Mouse (Mus musculus): ENCODE data around the gene Otx2. TPM values are rescaled to one million over a fixed set of nuclear protein-coding genes. Genes with fewer than 3 reads are reported as not detected.

Otx2 gene
- polyA plus RNA-seq, 1 experiment from 2014 or later = 9.7 TPM

DNA sequence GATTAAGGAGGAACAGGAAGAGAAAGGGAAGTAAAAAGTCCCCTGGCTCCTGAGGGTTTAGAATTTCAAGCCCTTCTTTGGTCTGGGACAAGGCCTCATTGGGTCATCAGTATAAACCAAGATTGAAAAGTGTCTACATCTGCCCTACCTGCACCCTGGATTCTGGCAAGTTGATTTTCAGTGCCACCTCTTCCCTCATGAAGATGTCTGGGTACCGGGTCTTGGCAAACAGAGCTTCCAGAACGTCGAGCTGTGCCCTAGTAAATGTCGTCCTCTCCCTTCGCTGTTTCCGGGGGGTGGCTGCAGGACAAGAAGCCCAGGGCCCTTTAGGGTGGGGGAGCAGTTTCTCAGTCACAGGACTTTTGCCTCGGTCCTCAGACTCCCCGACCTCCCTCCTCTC, 12.5 kb downstream of the Otx2 start:
- WGBS = 20% methylated on average over 8 of the region's 8 CpGs
- Histone ChIP-seq H3K4me3 (replicated peaks) (no peak overlapping the region), H3K36me3 (no peaks in the 10 kb centered on the region), H3K9ac (no peak overlapping the region), H3K4me1 (peaks cover 18% of the 10 kb centered on the region; the same call in 1 of the 2 replicates), H3K27me3 (peaks cover 91% of the 10 kb centered on the region), H3K9me3 (replicated peaks) (no peaks in the 10 kb centered on the region), H3K4me2 (replicated peaks) (no peak overlapping the region), H3K27ac (replicated peaks) (no peak overlapping the region)
- no peak for ATAC-seq (ENCODE audit: insufficient number of reproducible peaks, low FRiP score, low TSS enrichment, low read depth)

DNA sequence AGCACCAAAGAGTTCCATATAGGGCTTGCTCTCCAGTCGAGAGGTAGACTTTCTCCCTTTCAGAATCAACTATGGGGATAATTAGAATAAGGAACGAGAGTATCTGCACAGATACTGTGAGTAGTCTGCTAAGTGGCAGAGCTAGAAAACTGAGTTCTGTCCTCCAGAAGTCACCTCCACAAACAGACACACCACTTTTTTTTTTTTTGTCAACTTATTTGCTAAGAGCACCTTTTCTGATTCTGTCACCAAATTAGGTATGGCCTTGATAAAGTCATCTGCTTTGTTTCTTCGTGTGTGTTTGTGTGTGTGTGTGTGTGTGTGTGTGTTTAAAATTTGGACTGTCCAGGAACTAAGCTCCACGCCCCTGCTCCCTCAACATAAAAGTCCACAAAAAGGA, 13.0 kb downstream of the Otx2 start:
- 79% methylated on average over 4 of the region's 4 CpGs for WGBS
- no peak for ATAC-seq (ENCODE audit: insufficient number of reproducible peaks, low FRiP score, low TSS enrichment, low read depth)
- H3K27me3 ChIP-seq = peaks cover 91% of the 10 kb centered on the region

DNA sequence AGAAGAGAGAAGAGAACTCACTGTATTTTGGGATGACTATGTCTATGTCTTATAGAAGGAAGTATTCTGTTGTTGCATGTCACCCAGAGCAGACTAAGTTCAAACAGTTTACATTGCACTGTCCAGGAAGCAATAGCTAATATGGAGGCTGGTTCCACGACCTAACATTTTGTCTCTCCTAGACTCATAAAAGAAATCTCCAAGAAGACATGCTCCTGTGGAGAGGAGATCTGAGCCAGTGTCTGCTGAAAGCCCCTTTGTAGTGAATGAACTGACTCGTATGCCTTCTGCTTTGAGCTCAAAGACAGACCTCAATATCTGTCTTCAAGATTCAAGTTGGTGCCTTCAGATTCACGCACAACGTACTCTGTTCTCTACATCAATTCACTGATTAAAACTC, 14.0 kb downstream of the Otx2 start:
- H3K9me3 ChIP-seq (replicated peaks) = no peaks in the 10 kb centered on the region
- no peaks in the 10 kb centered on the region for H3K36me3 ChIP-seq
- H3K4me3 ChIP-seq (replicated peaks) = no peak overlapping the region
- no peak overlapping the region for H3K27ac ChIP-seq (replicated peaks)
- peaks cover 10% of the 10 kb centered on the region for H3K4me1 ChIP-seq
- no peak for ATAC-seq (ENCODE audit: insufficient number of reproducible peaks, low FRiP score, low TSS enrichment, low read depth)
- no peak overlapping the region for H3K9ac ChIP-seq
- no peak overlapping the region for H3K4me2 ChIP-seq (replicated peaks)
- peaks cover 91% of the 10 kb centered on the region for H3K27me3 ChIP-seq
- WGBS = 70% methylated on average over 4 of the region's 4 CpGs

More for the DNA sequence above, 13.0 kb downstream of the Otx2 start:
- Histone ChIP-seq H3K36me3 (no peaks in the 10 kb centered on the region), H3K4me1 (peaks cover 12% of the 10 kb centered on the region; the same call in 1 of the 2 replicates), H3K9me3 (replicated peaks) (no peaks in the 10 kb centered on the region), H3K9ac (no peak overlapping the region), H3K27ac (replicated peaks) (no peak overlapping the region), H3K4me2 (replicated peaks) (no peak overlapping the region), H3K4me3 (replicated peaks) (no peak overlapping the region)

DNA sequence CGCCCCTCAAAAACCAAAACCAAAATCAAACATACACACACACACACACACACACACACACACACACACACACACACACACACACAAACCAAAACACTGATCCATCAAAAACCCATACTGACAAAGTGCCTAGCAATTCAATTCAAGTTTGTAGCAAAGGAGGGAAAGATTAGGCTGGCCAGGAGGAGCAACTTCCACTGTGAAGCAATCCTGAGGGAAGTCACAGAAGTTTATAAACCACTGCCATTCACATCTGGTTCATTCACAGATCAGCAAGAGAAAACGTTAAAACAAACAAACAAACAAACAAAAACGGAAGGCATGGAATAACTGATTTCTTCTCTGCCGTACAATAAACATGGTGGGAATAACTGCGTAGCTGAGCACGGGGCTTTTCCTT, 16.4 kb downstream of the Otx2 start:
- H3K4me3 ChIP-seq (replicated peaks) = no peak overlapping the region
- no peak overlapping the region for H3K4me2 ChIP-seq (replicated peaks)
- peaks cover 8% of the 10 kb centered on the region for H3K4me1 ChIP-seq
- H3K9ac ChIP-seq = no peak overlapping the region
- ATAC-seq (ENCODE audit: insufficient number of reproducible peaks, low FRiP score, low TSS enrichment, low read depth) = no peak
- no peak overlapping the region for H3K27ac ChIP-seq (replicated peaks)
- no peaks in the 10 kb centered on the region for H3K36me3 ChIP-seq
- H3K27me3 ChIP-seq = peaks cover 98% of the 10 kb centered on the region
- 75% methylated on average over 6 of the region's 6 CpGs for WGBS
- no peaks in the 10 kb centered on the region for H3K9me3 ChIP-seq (replicated peaks)

DNA sequence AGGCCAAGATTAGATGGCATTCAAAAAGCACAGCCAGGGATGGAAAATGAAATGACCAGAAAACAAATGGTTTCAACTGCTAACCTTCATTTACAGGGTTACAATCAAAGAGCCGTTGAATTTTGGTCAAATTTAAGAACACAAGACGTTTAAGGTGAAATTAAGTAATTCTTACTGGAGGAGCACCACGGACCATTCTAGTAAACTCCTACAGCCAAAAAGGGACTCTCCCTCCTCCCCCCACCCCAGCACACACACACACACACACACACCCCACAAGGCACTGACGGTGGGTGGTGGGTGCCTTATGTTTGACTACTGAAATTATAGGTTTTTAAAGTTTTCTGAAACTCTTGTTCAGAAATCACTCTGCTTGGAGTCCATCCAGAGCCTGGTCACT, 16.9 kb downstream of the Otx2 start:
- H3K27ac ChIP-seq (replicated peaks) = no peak overlapping the region
- 57% methylated on average over 4 of the region's 4 CpGs for WGBS
- no peaks in the 10 kb centered on the region for H3K9me3 ChIP-seq (replicated peaks)
- H3K4me1 ChIP-seq = peaks cover 6% of the 10 kb centered on the region; the same call in 1 of the 2 replicates
- peaks cover 98% of the 10 kb centered on the region for H3K27me3 ChIP-seq
- H3K4me3 ChIP-seq (replicated peaks) = no peak overlapping the region
- no peaks in the 10 kb centered on the region for H3K36me3 ChIP-seq
- no peak for ATAC-seq (ENCODE audit: insufficient number of reproducible peaks, low FRiP score, low TSS enrichment, low read depth)
- no peak overlapping the region for H3K4me2 ChIP-seq (replicated peaks)
- no peak overlapping the region for H3K9ac ChIP-seq

DNA sequence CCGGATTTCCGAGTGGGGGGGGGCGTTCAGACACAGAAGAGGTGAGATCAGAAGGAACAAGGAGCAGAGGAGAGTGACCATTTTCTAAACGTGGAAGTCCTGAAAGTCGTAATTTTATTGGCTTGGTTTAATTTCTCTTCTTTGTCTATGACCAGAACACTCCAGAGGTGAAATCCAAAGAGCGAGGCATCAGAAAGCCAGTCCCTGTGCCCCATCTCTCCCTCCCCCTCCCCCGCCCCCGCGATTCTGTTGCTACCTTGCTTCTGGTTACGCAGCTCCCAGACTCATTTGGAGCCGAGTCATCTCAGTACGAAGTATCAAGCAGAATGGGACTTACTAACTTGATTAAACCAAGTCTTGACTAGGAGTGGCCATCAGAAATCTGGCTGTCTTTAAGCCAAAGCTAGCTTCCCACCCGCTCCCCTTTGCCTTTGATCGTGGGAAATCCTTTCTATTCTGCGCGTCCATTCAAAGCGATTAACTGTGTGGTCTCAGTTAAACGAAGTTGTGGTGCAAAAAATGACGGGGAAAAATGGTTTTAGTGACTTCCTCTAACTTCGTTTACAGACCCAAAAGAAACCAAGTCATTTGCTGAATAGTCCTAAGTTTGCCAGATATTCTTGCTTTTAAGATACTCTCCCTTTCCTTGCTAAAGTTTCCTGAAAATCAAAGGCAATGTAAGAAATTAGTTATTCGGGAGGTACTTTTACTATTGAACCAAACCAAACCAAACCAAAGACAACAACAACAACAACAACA, 17.6 kb downstream of the Otx2 start:
- 8% methylated on average over 21 of the region's 21 CpGs for WGBS
- H3K9ac ChIP-seq = no peak overlapping the region
- no peaks in the 10 kb centered on the region for H3K9me3 ChIP-seq (replicated peaks)
- peaks cover 98% of the 10 kb centered on the region for H3K27me3 ChIP-seq
- H3K4me2 ChIP-seq (replicated peaks) = 0 out of 2 replicates have a peak overlapping the region, but pooled peaks have one; percentile 6
- no peaks in the 10 kb centered on the region for H3K36me3 ChIP-seq
- no peak overlapping the region for H3K27ac ChIP-seq (replicated peaks)
- ATAC-seq (ENCODE audit: insufficient number of reproducible peaks, low FRiP score, low TSS enrichment, low read depth) = no peak
- H3K4me1 ChIP-seq = peaks cover 6% of the 10 kb centered on the region; the same call in 1 of the 2 replicates
- no peak overlapping the region for H3K4me3 ChIP-seq (replicated peaks)

DNA sequence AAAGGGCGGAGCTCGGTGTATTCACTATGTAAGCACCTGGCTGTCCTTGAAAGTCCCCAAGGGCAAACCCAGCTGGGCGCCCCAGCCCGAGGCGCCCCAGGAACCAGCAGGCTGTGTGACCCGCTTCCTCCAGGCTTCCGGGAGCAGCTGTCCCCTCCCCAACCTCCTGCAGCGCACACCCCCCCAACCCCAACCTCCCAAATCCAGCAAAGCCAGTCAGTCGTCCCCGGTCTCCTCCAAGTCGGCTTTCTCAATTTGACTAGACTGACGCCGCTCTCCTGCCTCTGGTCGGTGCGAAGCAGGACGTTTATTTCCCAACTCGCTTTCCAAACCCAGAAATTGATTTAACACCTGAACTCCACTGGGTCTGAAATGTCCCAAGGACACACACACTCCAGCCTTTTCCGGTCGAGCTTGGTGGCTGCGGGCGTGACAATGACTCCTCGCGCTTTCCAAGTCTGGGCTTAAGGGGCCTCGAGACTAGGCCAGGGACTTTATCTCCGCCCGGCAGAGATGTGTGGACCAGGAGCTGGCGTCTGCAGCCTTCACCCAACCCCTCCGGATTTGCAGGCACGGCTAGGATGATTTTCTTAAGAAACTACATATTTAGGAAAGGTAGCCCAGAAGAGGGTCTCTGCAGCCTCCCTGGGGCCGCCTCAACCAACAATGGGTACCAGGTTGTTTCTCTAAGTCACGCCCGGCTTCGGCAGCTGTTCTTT, 18.4 kb downstream of the Otx2 start:
- no peak overlapping the region for H3K27ac ChIP-seq (replicated peaks)
- H3K9ac ChIP-seq = no peak overlapping the region
- H3K36me3 ChIP-seq = no peaks in the 10 kb centered on the region
- H3K27me3 ChIP-seq = peaks cover 97% of the 10 kb centered on the region
- H3K4me3 ChIP-seq (replicated peaks) = 0 out of 2 replicates have a peak overlapping the region, but pooled peaks have one; percentile 4
- H3K4me1 ChIP-seq = peaks cover 6% of the 10 kb centered on the region; the same call in 1 of the 2 replicates
- 2% methylated on average over 33 of the region's 33 CpGs for WGBS
- no peak for ATAC-seq (ENCODE audit: insufficient number of reproducible peaks, low FRiP score, low TSS enrichment, low read depth)
- no peaks in the 10 kb centered on the region for H3K9me3 ChIP-seq (replicated peaks)
- H3K4me2 ChIP-seq (replicated peaks) = 0 out of 2 replicates have a peak overlapping the region, but pooled peaks have one; percentile 6

DNA sequence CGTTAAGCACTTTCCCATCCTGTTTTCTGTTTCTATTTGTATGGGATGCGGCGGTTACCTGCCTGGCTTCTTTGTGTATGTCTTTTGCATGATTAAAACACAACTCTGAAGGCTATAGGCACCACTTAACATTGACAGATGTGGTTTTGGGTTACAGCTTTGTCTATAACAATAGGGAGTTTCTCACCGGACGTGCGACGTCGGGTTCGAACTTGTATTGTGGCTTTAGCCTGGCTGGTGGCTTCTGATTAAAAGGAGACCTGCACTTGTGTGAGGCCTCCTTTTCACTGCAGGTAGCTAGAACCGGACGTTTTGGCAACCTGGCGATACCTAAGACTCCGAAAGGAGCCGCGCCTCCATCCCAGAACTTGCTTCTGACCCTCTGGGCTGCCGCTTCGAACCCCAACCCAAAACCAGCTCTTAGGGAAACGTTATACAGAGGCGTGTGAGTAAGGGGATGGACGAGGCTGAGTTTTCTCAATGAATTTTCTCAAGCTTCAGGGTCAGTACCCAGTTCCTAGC, 19.0 kb downstream of the Otx2 start:
- Histone ChIP-seq H3K4me1 (peaks cover 6% of the 10 kb centered on the region; the same call in 1 of the 2 replicates), H3K9me3 (replicated peaks) (no peaks in the 10 kb centered on the region), H3K36me3 (no peaks in the 10 kb centered on the region), H3K9ac (no peak overlapping the region), H3K27ac (replicated peaks) (no peak overlapping the region), H3K27me3 (peaks cover 95% of the 10 kb centered on the region), H3K4me3 (replicated peaks) (0 out of 2 replicates have a peak overlapping the region, but pooled peaks have one; percentile 4), H3K4me2 (replicated peaks) (0 out of 2 replicates have a peak overlapping the region, but pooled peaks have one; percentile 6)
- no peak for ATAC-seq (ENCODE audit: insufficient number of reproducible peaks, low FRiP score, low TSS enrichment, low read depth)
- WGBS = 7% methylated on average over 20 of the region's 20 CpGs

DNA sequence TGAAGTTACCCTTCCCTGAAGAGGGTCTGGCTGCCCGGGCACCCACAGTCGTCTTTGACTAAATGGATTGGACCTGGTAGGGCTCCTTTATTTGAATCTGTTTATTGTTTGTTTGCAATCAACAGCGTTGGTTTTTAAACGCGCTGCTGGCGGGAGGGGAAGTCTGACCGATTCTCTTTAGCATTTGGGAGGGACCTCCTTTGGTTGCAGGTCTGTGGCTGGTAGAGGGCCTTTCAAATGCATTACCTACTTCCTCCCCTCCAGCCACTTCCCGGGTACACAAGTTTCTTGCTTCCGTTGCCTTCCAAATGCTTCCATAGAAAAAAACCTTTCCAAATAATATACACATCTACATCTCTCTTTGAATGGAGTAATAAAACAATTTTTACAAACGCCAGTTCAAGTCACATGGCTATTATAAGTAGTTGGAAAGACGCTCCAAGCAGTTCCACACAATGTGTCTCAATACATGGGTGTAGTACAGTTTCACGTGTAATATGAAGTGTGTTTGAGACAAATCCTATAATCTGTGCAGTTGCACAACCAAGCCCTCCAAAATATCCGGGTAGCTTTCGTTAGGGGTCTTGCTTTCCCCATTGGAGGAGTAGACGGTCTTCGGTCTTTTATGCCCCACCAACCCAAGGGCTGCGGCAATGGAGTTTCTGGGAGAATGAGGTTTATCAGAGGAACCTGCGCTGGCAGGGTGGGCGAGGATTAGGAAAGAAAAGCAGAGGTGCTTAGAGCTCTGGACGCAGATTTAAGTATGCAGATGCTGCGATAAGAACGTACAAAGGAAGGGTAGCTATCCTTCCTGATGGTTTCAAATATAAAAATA, 19.7 kb downstream of the Otx2 start:
- no peak overlapping the region for H3K4me3 ChIP-seq (replicated peaks)
- no peak overlapping the region for H3K27ac ChIP-seq (replicated peaks)
- peaks cover 89% of the 10 kb centered on the region for H3K27me3 ChIP-seq
- H3K36me3 ChIP-seq = no peaks in the 10 kb centered on the region
- H3K9ac ChIP-seq = no peak overlapping the region
- ATAC-seq (ENCODE audit: insufficient number of reproducible peaks, low FRiP score, low TSS enrichment, low read depth) = no peak
- H3K4me2 ChIP-seq (replicated peaks) = no peak overlapping the region
- no peaks in the 10 kb centered on the region for H3K9me3 ChIP-seq (replicated peaks)
- WGBS = 15% methylated on average over 22 of the region's 22 CpGs
- peaks cover 6% of the 10 kb centered on the region; the same call in 1 of the 2 replicates for H3K4me1 ChIP-seq

DNA sequence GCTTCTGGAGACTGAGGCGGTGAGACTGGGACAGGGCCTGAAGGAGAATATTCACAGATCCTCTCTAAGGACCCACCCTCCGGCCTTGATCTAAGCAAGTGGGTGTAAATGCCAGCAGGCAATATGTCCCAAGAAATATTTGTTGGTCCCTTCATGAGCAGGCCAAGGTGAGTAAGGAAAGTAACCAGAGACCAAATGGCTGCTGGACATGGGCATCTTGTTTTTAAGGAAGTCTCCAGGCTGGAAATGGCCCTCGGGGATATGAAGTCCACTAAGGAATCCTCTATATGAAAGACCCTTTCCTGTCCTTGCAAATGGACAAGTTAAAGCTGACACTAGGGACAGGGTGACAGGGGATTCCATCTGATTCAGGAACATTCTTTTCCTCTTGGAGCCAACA, 20.5 kb downstream of the Otx2 start:
- peaks cover 84% of the 10 kb centered on the region for H3K27me3 ChIP-seq
- no peak overlapping the region for H3K4me3 ChIP-seq (replicated peaks)
- no peaks in the 10 kb centered on the region for H3K9me3 ChIP-seq (replicated peaks)
- ATAC-seq (ENCODE audit: insufficient number of reproducible peaks, low FRiP score, low TSS enrichment, low read depth) = no peak
- WGBS = 70% methylated on average over 3 of the region's 3 CpGs
- H3K36me3 ChIP-seq = no peaks in the 10 kb centered on the region
- no peak overlapping the region for H3K4me2 ChIP-seq (replicated peaks)
- H3K27ac ChIP-seq (replicated peaks) = no peak overlapping the region
- peaks cover 6% of the 10 kb centered on the region; the same call in 1 of the 2 replicates for H3K4me1 ChIP-seq
- no peak overlapping the region for H3K9ac ChIP-seq

Measured in embryonic facial prominence, embryonic 15.5 days (tissue).